ENCODE assay signal across 25 mouse cellular contexts in the genomic region with DNA sequence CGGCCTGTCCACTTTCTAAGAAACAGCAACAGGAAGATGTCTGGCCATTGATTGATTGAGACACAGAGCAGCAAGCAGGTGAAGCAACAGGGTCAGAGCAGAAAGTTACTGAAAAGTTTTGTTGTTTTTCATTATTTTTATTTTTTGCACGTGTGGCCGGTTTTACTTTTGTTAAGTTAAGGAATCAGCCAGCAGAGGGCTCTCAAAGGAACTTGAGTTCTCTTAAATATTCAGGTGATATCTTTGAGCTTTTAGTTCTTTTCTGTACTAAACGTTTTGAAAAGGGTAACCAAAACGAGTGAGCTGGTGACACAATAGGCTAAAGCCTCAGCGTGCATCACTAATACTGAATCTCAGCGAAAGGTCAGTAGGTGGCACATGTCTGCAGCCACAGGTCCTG. TPM values are rescaled to one million over a fixed set of nuclear protein-coding genes. Genes with fewer than 3 reads are reported as not detected.
DNase-seq lines count a peak whose midpoint lies in the region; ATAC-seq and TF ChIP-seq lines count a peak whose summit lies in the region.
"Had no signal": no experiment of that assay in that cellular context is flagged by ENCODE, and none has a peak within 500 bp of the region (broad histone marks: within the 10 kb centered on the region; RNA-seq: fewer than 3 reads in every experiment).

No protein-coding gene starts in this region.

- H3K27me3 ChIP-seq in kidney, postnatal 0 days (ENCODE audit: insufficient read depth, low read length) = no peaks in the 10 kb centered on the region
- H3K27me3 ChIP-seq in thymus, adult 2 months (ENCODE audit: control insufficient read depth, insufficient read depth, low read length) = no peaks in the 10 kb centered on the region
- no peaks in the 10 kb centered on the region for H3K27me3 ChIP-seq in CH12.LX (replicated peaks)
- no peaks in the 10 kb centered on the region for H3K27me3 ChIP-seq in splenic B cell, adult 2 months (ENCODE audit: control insufficient read depth, insufficient read depth, low read length, poor library complexity, severe bottlenecking)
- H3K27me3 ChIP-seq: embryonic facial prominence, embryonic 15.5 days; forebrain, embryonic 15.5 days; heart, embryonic 12.5 days; midbrain, embryonic 13.5 days had no signal

- TF ChIP-seq EP300 in CH12.LX (IDR thresholded peaks at IDR 0.05; ENCODE audit: low read length) = no peak

- dilution Hi-C loops in CH12.LX (cut with MboI; ENCODE audit: extremely low pct_ligation_motif_present, extremely low pct_unique_long_range_greater_than_20kb, low sequenced_read_pairs) = no loop called here

- 0 out of 2 replicates have a peak, but pooled peaks have one; percentile 11 for TF ChIP-seq CTCF in kidney, postnatal 0 days (IDR thresholded peaks at IDR 0.05; ENCODE audit: low read depth)
- TF ChIP-seq CTCF in thymus, adult 2 months (IDR thresholded peaks at IDR 0.05; ENCODE audit: borderline replicate concordance, control insufficient read depth, extremely low read depth, insufficient read depth, low read length, poor library complexity) = no peak
- peak in 1 of 2 experiments; percentile 50; a peak in 2 of 4 replicates for TF ChIP-seq CTCF in CH12.LX (conservative IDR thresholded peaks at IDR 0.05 in 1 of 2, IDR thresholded peaks at IDR 0.05 in 1 of 2; ENCODE audit: low read depth in 2 of 2, low read length in 2 of 2)

- in situ Hi-C loops in CH12.LX (cut with MboI; ENCODE audit: low pct_ligation_motif_present, low pct_unique_long_range_greater_than_20kb, low sequenced_read_pairs) = no loop called here

- whole genome bisulfite sequencing in kidney, postnatal 0 days = 71% methylated on average over 7 of the region's 7 CpGs
- WGBS in thymus, adult 2 months = 75% methylated on average over 7 of the region's 7 CpGs

- DNase-seq in kidney, postnatal 0 days (ENCODE audit: low spot score) = no peak
- DNase-seq in kidney, postnatal 14 days = no peak
- peak; percentile 27 for DNase-seq in thymus, postnatal 0 days (ENCODE audit: low spot score)
- DNase-seq in thymus, adult 2 months = no peak
- no peak for DNase-seq in CH12.LX (ENCODE audit: extremely low read depth)
- DNase-seq in splenic B cell, adult 2 months (ENCODE audit: low read depth, low spot score) = peak; percentile 37
- DNase-seq: adrenal gland, postnatal 14 days; cerebellum, adult 8-10 months; gastrocnemius, postnatal 14 days; heart, postnatal 10 days; kidney, adult 9 months; kidney, postnatal 36 days; layer of hippocampus, adult 9-11 months; liver; lung, postnatal 14 days; retina, postnatal 1 day; right cerebral cortex, postnatal 25 days had no signal

- ATAC-seq in kidney, postnatal 0 days (replicated peaks; ENCODE audit: low FRiP score, low read depth) = no peak
- no peak for ATAC-seq in inflammation-experienced regulatory T-cells, adult 6 months
- ATAC-seq: forebrain, embryonic 15.5 days; midbrain, embryonic 13.5 days had no signal

- H3K79me2 ChIP-seq in CH12.LX (replicated peaks; ENCODE audit: control insufficient read depth, extremely low read depth, insufficient read depth, poor library complexity, severe bottlenecking) = no peaks in the 10 kb centered on the region

- TF ChIP-seq RAD21 in CH12.LX (IDR thresholded peaks at IDR 0.05; ENCODE audit: low read depth, low read length) = no peak

- no peak overlapping the region for H3K27ac ChIP-seq in kidney, postnatal 0 days
- no peak overlapping the region for H3K27ac ChIP-seq in thymus, adult 2 months (ENCODE audit: control insufficient read depth, insufficient read depth, low read length)
- no peak overlapping the region for H3K27ac ChIP-seq in CH12.LX (ENCODE audit: insufficient read depth, low read depth)
- H3K27ac ChIP-seq: embryonic facial prominence, embryonic 15.5 days; forebrain, embryonic 15.5 days; limb, embryonic 10.5 days; midbrain, embryonic 13.5 days had no signal

- no peaks in the 10 kb centered on the region for H3K9me3 ChIP-seq in kidney, postnatal 0 days (replicated peaks; ENCODE audit: low read length)
- H3K9me3 ChIP-seq in CH12.LX (replicated peaks; ENCODE audit: low read length) = no peaks in the 10 kb centered on the region
- H3K9me3 ChIP-seq: embryonic facial prominence, embryonic 15.5 days; forebrain, embryonic 15.5 days; limb, embryonic 10.5 days; midbrain, embryonic 13.5 days had no signal

- H3K4me1 ChIP-seq in kidney, postnatal 0 days (replicated peaks; ENCODE audit: insufficient read depth, low read length) = no peaks in the 10 kb centered on the region
- peaks cover 6% of the 10 kb centered on the region for H3K4me1 ChIP-seq in thymus, adult 2 months (replicated peaks; ENCODE audit: control insufficient read depth, insufficient read depth, low read length)
- peaks cover 0 to 13% of the 10 kb centered on the region in 2 experiments; a peak in 2 of 4 replicates for H3K4me1 ChIP-seq in CH12.LX (ENCODE audit: control insufficient read depth in 1 of 2, insufficient read depth in 2 of 2)
- H3K4me1 ChIP-seq: embryonic facial prominence, embryonic 15.5 days; forebrain, embryonic 15.5 days; heart, embryonic 12.5 days; limb, embryonic 10.5 days; midbrain, embryonic 13.5 days had no signal

- no peak overlapping the region for H3K4me3 ChIP-seq in kidney, postnatal 0 days (replicated peaks; ENCODE audit: low read depth, low read length)
- H3K4me3 ChIP-seq in thymus, adult 2 months (ENCODE audit: control insufficient read depth, insufficient read depth, low read length) = no peak overlapping the region
- no peak overlapping the region for H3K4me3 ChIP-seq in CH12.LX (replicated peaks in 1 of 3; ENCODE audit: low read depth in 2 of 3, low read length in 2 of 3, poor library complexity in 1 of 3)
- H3K4me3 ChIP-seq: embryonic facial prominence, embryonic 15.5 days; forebrain, embryonic 15.5 days; heart, embryonic 12.5 days; limb, embryonic 10.5 days; midbrain, embryonic 13.5 days had no signal

- H3K36me3 ChIP-seq in kidney, postnatal 0 days (ENCODE audit: insufficient read depth, low read length) = no peaks in the 10 kb centered on the region
- no peaks in the 10 kb centered on the region for H3K36me3 ChIP-seq in thymus, adult 2 months (ENCODE audit: control insufficient read depth, insufficient read depth, low read length)
- no peaks in the 10 kb centered on the region for H3K36me3 ChIP-seq in CH12.LX (replicated peaks in 1 of 2; ENCODE audit: control insufficient read depth in 1 of 2, insufficient read depth in 1 of 2, low read length in 1 of 2)
- no peaks in the 10 kb centered on the region for H3K36me3 ChIP-seq in splenic B cell, adult 2 months (ENCODE audit: control insufficient read depth, insufficient read depth, low read length, poor library complexity, severe bottlenecking)
- H3K36me3 ChIP-seq: embryonic facial prominence, embryonic 15.5 days; forebrain, embryonic 15.5 days; heart, embryonic 12.5 days; limb, embryonic 10.5 days; midbrain, embryonic 13.5 days had no signal

- H3K4me2 ChIP-seq in kidney, postnatal 0 days (ENCODE audit: low read length) = no peak overlapping the region
- H3K4me2 ChIP-seq in CH12.LX (ENCODE audit: insufficient read depth, low read depth, poor library complexity, severe bottlenecking) = peak overlapping the region; percentile 78; the same call in 1 of the 2 replicates
- H3K4me2 ChIP-seq: embryonic facial prominence, embryonic 15.5 days; forebrain, embryonic 15.5 days; heart, embryonic 12.5 days; midbrain, embryonic 13.5 days had no signal

- no peak for TF ChIP-seq POLR2A in thymus, adult 2 months (IDR thresholded peaks at IDR 0.05; ENCODE audit: control insufficient read depth, extremely low read depth, insufficient read depth, low read length, poor library complexity)
- TF ChIP-seq POLR2A in CH12.LX (IDR thresholded peaks at IDR 0.05; ENCODE audit: low read depth, low read length) = no peak

- H3K9ac ChIP-seq in kidney, postnatal 0 days (ENCODE audit: low read depth, low read length) = no peak overlapping the region
- no peak overlapping the region for H3K9ac ChIP-seq in CH12.LX (ENCODE audit: insufficient read depth, low read depth)
- H3K9ac ChIP-seq: embryonic facial prominence, embryonic 15.5 days; forebrain, embryonic 15.5 days; heart, embryonic 12.5 days; midbrain, embryonic 13.5 days had no signal

TF ChIP-seq in CH12.LX, 34 proteins besides CTCF, POLR2A, EP300 and RAD21 (continues in another document):
- TF ChIP-seq SMC3 (IDR thresholded peaks at IDR 0.05; ENCODE audit: low read depth, low read length) (peak; percentile 23), JUND (conservative IDR thresholded peaks at IDR 0.05; ENCODE audit: low read depth, low read length) (no peak), ZMIZ1 (IDR thresholded peaks at IDR 0.05; ENCODE audit: low read depth, low read length) (no peak), NELFE (IDR thresholded peaks at IDR 0.05; ENCODE audit: low read depth, low read length) (no peak), NRF1 (IDR thresholded peaks at IDR 0.05; ENCODE audit: low read depth, low read length) (no peak), MAX (IDR thresholded peaks at IDR 0.05; ENCODE audit: low read length) (no peak), MAZ (IDR thresholded peaks at IDR 0.05; ENCODE audit: low read depth, low read length) (no peak), TCF12 (IDR thresholded peaks at IDR 0.05; ENCODE audit: low read depth, low read length) (no peak), MXI1 (IDR thresholded peaks at IDR 0.05; ENCODE audit: low read depth, low read length) (no peak), GABPA (IDR thresholded peaks at IDR 0.05; ENCODE audit: insufficient replicate concordance, low read depth, low read length) (no peak), BHLHE40 (IDR thresholded peaks at IDR 0.05; ENCODE audit: low read depth, low read length) (peak; percentile 44; the same call in 1 of the 2 replicates), KAT2A (IDR thresholded peaks at IDR 0.05; ENCODE audit: insufficient replicate concordance, low read length) (no peak)

RNA-seq across cellular contexts. Expression of gene ccdc198, which starts 26.6 kb away (rescaled TPM):
- 235 and 239 TPM in 2 replicates for polyA plus RNA-seq in kidney, postnatal 0 days (2015; fragmentation: Nextera tagmentation; extraction: Ambion mirVana)
- 0.23 TPM in 1 of 2 replicates, not detected in the other for polyA plus RNA-seq in thymus, postnatal 0 days (2015; fragmentation: Nextera tagmentation; extraction: Ambion mirVana)
- not detected in 2 replicates for polyA plus RNA-seq in thymus, adult 2 months (2012; rRNA removed)
- not detected in 2 replicates for total RNA-seq in CH12.LX (2012; rRNA removed)
- not detected in 2 replicates for total RNA-seq in CH12.LX (2014; rRNA removed)
- polyA plus RNA-seq in CH12.LX (2012; ENCODE audit: insufficient read length, low read depth) = not detected in 2 replicates
- polyA plus RNA-seq in inflammation-experienced regulatory T-cells, adult 6 months (2017; shearing (Covaris generic)) = under 1 TPM in 1 of 3 experiments, not detected in 2; 0.31 TPM
- total RNA-seq: adrenal gland, postnatal 14 days; gastrocnemius, postnatal 14 days; heart, postnatal 10 days; left cerebral cortex, adult 8-10 months; megakaryocyte, adult 5-6 weeks had no signal
- polyA plus RNA-seq: embryonic facial prominence, embryonic 15.5 days had no signal

RNA-seq across cellular contexts. Expression of gene Naa30, which starts 46.7 kb away (rescaled TPM):
- polyA plus RNA-seq in kidney, postnatal 0 days (2015; fragmentation: Nextera tagmentation; extraction: Ambion mirVana) = 8.2 and 10.2 TPM in 2 replicates
- 8.9 and 13.0 TPM in 2 replicates for polyA plus RNA-seq in thymus, postnatal 0 days (2015; fragmentation: Nextera tagmentation; extraction: Ambion mirVana)
- 9.3 and 11.1 TPM in 2 replicates for polyA plus RNA-seq in thymus, adult 2 months (2012; rRNA removed)
- 13.5 and 15.2 TPM in 2 replicates for total RNA-seq in CH12.LX (2012; rRNA removed)
- total RNA-seq in CH12.LX (2014; rRNA removed) = 26.5 and 31.4 TPM in 2 replicates
- polyA plus RNA-seq in CH12.LX (2012; ENCODE audit: insufficient read length, low read depth) = 23.5 and 25.6 TPM in 2 replicates
- polyA plus RNA-seq in inflammation-experienced regulatory T-cells, adult 6 months (2017; shearing (Covaris generic)) = 10 to 100 TPM in 1 of 3 experiments, 1 to 10 TPM in 2; 5.5 to 11.0 (median 9.1) TPM

Comparison
In these comparisons a context has a peak if more than half of its experiments do, and no peak if none do; other contexts are left out.
1. DNase-seq: peak in thymus, postnatal 0 days (single experiment) and splenic B cell, adult 2 months (single experiment); none in kidney, postnatal 0 days (single experiment), kidney, postnatal 14 days (single experiment), thymus, adult 2 months (single experiment) and CH12.LX (single experiment).
2. RNA of gene ccdc198, which starts 26.6 kb away (polyA plus RNA-seq): 235 to 239 TPM in kidney, postnatal 0 days; 0.23 TPM in thymus, postnatal 0 days, 0.31 TPM in inflammation-experienced regulatory T-cells, adult 6 months, not detected in CH12.LX and not detected in thymus, adult 2 months; every median in the first group is over 100 times any median in the second.